ENCODE assay signal across 12 mouse cellular contexts in genomic region chr14:59646826-59647697, GRCm38 (mm10). TPM values are rescaled to one million over a fixed set of nuclear protein-coding genes. Genes with fewer than 3 reads are reported as not detected.
A peak's percentile ranks its signal among the peaks of the same experiment; 100 is the strongest.
DNase-seq lines count a peak whose midpoint lies in the region; ATAC-seq and TF ChIP-seq lines count a peak whose summit lies in the region.
"Had no signal": no experiment of that assay in that cellular context is flagged by ENCODE, and none has a peak within 500 bp of the region (broad histone marks: within the 10 kb centered on the region; RNA-seq: fewer than 3 reads in every experiment).

No protein-coding gene starts in this region.

- 59% methylated on average over 16 of the region's 16 CpGs for WGBS in heart, adult 2 months
- 61% methylated on average over 16 of the region's 16 CpGs for WGBS in lung, embryonic 14.5 days
- WGBS in embryonic facial prominence, embryonic 14.5 days: 54% methylated on average over 16 of the region's 16 CpGs
- 67% methylated on average over 16 of the region's 16 CpGs for WGBS in neural tube, embryonic 13.5 days
- WGBS in midbrain, embryonic 10.5 days: 82% methylated on average over 16 of the region's 16 CpGs

- no peak overlapping the region for H3K4me3 ChIP-seq in heart, adult 2 months
- no peak overlapping the region for H3K4me3 ChIP-seq in lung, embryonic 14.5 days (ENCODE audit: low read depth, low read length)
- no peak overlapping the region for H3K4me3 ChIP-seq in embryonic facial prominence, embryonic 14.5 days (ENCODE audit: low read depth, low read length)
- H3K4me3 ChIP-seq in neural tube, embryonic 13.5 days: no peak overlapping the region
- H3K4me3 ChIP-seq in midbrain, embryonic 10.5 days: no peak overlapping the region
- H3K4me3 ChIP-seq: stomach, embryonic 15.5 days had no signal

- no peak for TF ChIP-seq EP300 in heart, adult 2 months (IDR thresholded peaks at IDR 0.05; ENCODE audit: insufficient read depth, low read depth, low read length)

- DNase-seq in heart, adult 2 months: no peak
- no peak for DNase-seq in heart, adult 9 months (ENCODE audit: low spot score in 2 of 2)
- peak; percentile 32 for DNase-seq in lung, embryonic 14.5 days
- DNase-seq in lung, postnatal 36 days: no peak
- DNase-seq in embryonic facial prominence, embryonic 14.5 days (ENCODE audit: low spot score): peak; percentile 61
- no peak for DNase-seq in left cerebral cortex, postnatal 36 days (ENCODE audit: low spot score in 2 of 2)
- DNase-seq in midbrain, embryonic 10.5 days (ENCODE audit: low spot score): no peak
- DNase-seq: B cell, adult 2 months had no signal

- TF ChIP-seq CTCF in heart, adult 2 months (IDR thresholded peaks at IDR 0.05): peak; percentile 26; the same call in 1 of the 2 replicates
- TF ChIP-seq CTCF in lung, embryonic 14.5 days (IDR thresholded peaks at IDR 0.05; ENCODE audit: low read depth): no peak

- no peak overlapping the region for H3K4me2 ChIP-seq in lung, embryonic 14.5 days
- no peak overlapping the region for H3K4me2 ChIP-seq in embryonic facial prominence, embryonic 14.5 days (ENCODE audit: low read depth, low read length)
- no peak overlapping the region for H3K4me2 ChIP-seq in neural tube, embryonic 13.5 days
- H3K4me2 ChIP-seq: stomach, embryonic 15.5 days had no signal

- H3K9me3 ChIP-seq in lung, embryonic 14.5 days (ENCODE audit: low read depth, low read length): no peaks in the 10 kb centered on the region
- H3K9me3 ChIP-seq in embryonic facial prominence, embryonic 14.5 days (ENCODE audit: control insufficient read depth, low read length): no peaks in the 10 kb centered on the region
- H3K9me3 ChIP-seq in neural tube, embryonic 13.5 days: no peaks in the 10 kb centered on the region
- H3K9me3 ChIP-seq in midbrain, embryonic 10.5 days (replicated peaks): no peaks in the 10 kb centered on the region
- H3K9me3 ChIP-seq: stomach, embryonic 15.5 days had no signal

- no peaks in the 10 kb centered on the region for H3K4me1 ChIP-seq in heart, adult 2 months (ENCODE audit: control insufficient read depth, insufficient read depth, low read length)
- H3K4me1 ChIP-seq in lung, embryonic 14.5 days (ENCODE audit: insufficient read depth): peaks cover 8% of the 10 kb centered on the region
- H3K4me1 ChIP-seq in embryonic facial prominence, embryonic 14.5 days (ENCODE audit: control insufficient read depth, insufficient read depth, low read length): peaks cover 11% of the 10 kb centered on the region; the same call in 1 of the 2 replicates
- H3K4me1 ChIP-seq in neural tube, embryonic 13.5 days (replicated peaks): peaks cover 25% of the 10 kb centered on the region
- H3K4me1 ChIP-seq in midbrain, embryonic 10.5 days: peaks cover 5% of the 10 kb centered on the region; the same call in 1 of the 2 replicates
- H3K4me1 ChIP-seq: stomach, embryonic 15.5 days had no signal

- ATAC-seq in lung, embryonic 14.5 days (ENCODE audit: insufficient read depth): peak; percentile 45; the same call in 1 of the 2 replicates
- ATAC-seq in embryonic facial prominence, embryonic 14.5 days (ENCODE audit: low read depth): peak; percentile 66
- 0 out of 2 replicates have a peak, but pooled peaks have one; percentile 28 for ATAC-seq in neural tube, embryonic 13.5 days (ENCODE audit: low read depth)

- TF ChIP-seq POLR2A in heart, adult 2 months (IDR thresholded peaks at IDR 0.05; ENCODE audit: insufficient read depth, low read depth, low read length): no peak

- H3K27ac ChIP-seq in heart, adult 2 months: no peak overlapping the region
- no peak overlapping the region for H3K27ac ChIP-seq in lung, embryonic 14.5 days (ENCODE audit: low read depth)
- H3K27ac ChIP-seq in embryonic facial prominence, embryonic 14.5 days (replicated peaks; ENCODE audit: low read depth, low read length): 0 out of 2 replicates have a peak overlapping the region, but pooled peaks have one; percentile 39
- peak overlapping the region; percentile 49 for H3K27ac ChIP-seq in neural tube, embryonic 13.5 days (replicated peaks)
- H3K27ac ChIP-seq in midbrain, embryonic 10.5 days (replicated peaks): no peak overlapping the region
- H3K27ac ChIP-seq: liver, embryonic 14.5 days; stomach, embryonic 15.5 days had no signal

- intact Hi-C loops in heart, adult 2 months (cut with DNase I): no loop called here
- intact Hi-C loops in left cerebral cortex, postnatal 36 days (cut with DNase I): no loop called here

- H3K27me3 ChIP-seq in heart, adult 2 months (ENCODE audit: control insufficient read depth, insufficient read depth, low read length): no peaks in the 10 kb centered on the region
- H3K27me3 ChIP-seq in lung, embryonic 14.5 days (ENCODE audit: insufficient read depth, low read length): no peaks in the 10 kb centered on the region
- H3K27me3 ChIP-seq in embryonic facial prominence, embryonic 14.5 days (replicated peaks; ENCODE audit: control insufficient read depth, insufficient read depth, low read length): no peaks in the 10 kb centered on the region
- H3K27me3 ChIP-seq in neural tube, embryonic 13.5 days: no peaks in the 10 kb centered on the region
- H3K27me3 ChIP-seq in midbrain, embryonic 10.5 days (ENCODE audit: low read depth, poor library complexity, severe bottlenecking): no peaks in the 10 kb centered on the region
- H3K27me3 ChIP-seq: stomach, embryonic 15.5 days had no signal

- no peaks in the 10 kb centered on the region for H3K79me2 ChIP-seq in heart, adult 2 months (replicated peaks; ENCODE audit: control insufficient read depth, insufficient read depth, low read length)

- H3K36me3 ChIP-seq in heart, adult 2 months (ENCODE audit: control insufficient read depth, insufficient read depth, low read length): no peaks in the 10 kb centered on the region
- no peaks in the 10 kb centered on the region for H3K36me3 ChIP-seq in lung, embryonic 14.5 days (ENCODE audit: insufficient read depth)
- H3K36me3 ChIP-seq in embryonic facial prominence, embryonic 14.5 days (ENCODE audit: control insufficient read depth, insufficient read depth, low read length): no peaks in the 10 kb centered on the region
- no peaks in the 10 kb centered on the region for H3K36me3 ChIP-seq in neural tube, embryonic 13.5 days
- H3K36me3 ChIP-seq in midbrain, embryonic 10.5 days: no peaks in the 10 kb centered on the region
- H3K36me3 ChIP-seq: stomach, embryonic 15.5 days had no signal

- H3K9ac ChIP-seq in heart, adult 2 months (ENCODE audit: low read depth, low read length): no peak overlapping the region
- no peak overlapping the region for H3K9ac ChIP-seq in lung, embryonic 14.5 days
- no peak overlapping the region for H3K9ac ChIP-seq in embryonic facial prominence, embryonic 14.5 days (ENCODE audit: low read depth, low read length)
- H3K9ac ChIP-seq in neural tube, embryonic 13.5 days: no peak overlapping the region
- H3K9ac ChIP-seq: liver, embryonic 14.5 days; stomach, embryonic 15.5 days had no signal

RNA-seq across cellular contexts. Expression of gene Shisa2, which starts 22.0 kb away (rescaled TPM):
- total RNA-seq in heart, adult 2 months (2021): 1 to 10 TPM in 1 of 2 experiments, under 1 TPM in 1; 0.96 to 1.0 TPM
- polyA plus RNA-seq in heart, adult 2 months (2012; rRNA removed): 1.4 and 2.0 TPM in 2 replicates
- polyA plus RNA-seq in lung, embryonic 14.5 days (2014; fragmentation: Nextera tagmentation; extraction: Ambion mirVana): 18.7 and 21.7 TPM in 2 replicates
- 33.9 and 36.5 TPM in 2 replicates for polyA plus RNA-seq in embryonic facial prominence, embryonic 14.5 days (2014; fragmentation: Nextera tagmentation; extraction: Ambion mirVana)
- polyA plus RNA-seq in neural tube, embryonic 13.5 days (2015; fragmentation: Nextera tagmentation; extraction: Ambion mirVana): 3.6 and 9.1 TPM in 2 replicates
- 1 to 10 TPM; 2.1 to 2.7 TPM for total RNA-seq in left cerebral cortex, postnatal 36 days (2021)
- polyA plus RNA-seq in midbrain, embryonic 10.5 days (2016; fragmentation: Nextera tagmentation; extraction: Ambion mirVana): 7.6 and 8.8 TPM in 2 replicates
- total RNA-seq: neutrophil, adult 5-6 weeks had no signal

RNA-seq across cellular contexts. Expression of gene Cdadc1, which starts 49.3 kb away (rescaled TPM):
- total RNA-seq in heart, adult 2 months (2021): 10 to 100 TPM; 43.9 to 50.4 TPM
- polyA plus RNA-seq in heart, adult 2 months (2012; rRNA removed): 8.0 and 12.0 TPM in 2 replicates
- 32.5 and 36.2 TPM in 2 replicates for polyA plus RNA-seq in lung, embryonic 14.5 days (2014; fragmentation: Nextera tagmentation; extraction: Ambion mirVana)
- 32.1 and 33.1 TPM in 2 replicates for polyA plus RNA-seq in embryonic facial prominence, embryonic 14.5 days (2014; fragmentation: Nextera tagmentation; extraction: Ambion mirVana)
- polyA plus RNA-seq in neural tube, embryonic 13.5 days (2015; fragmentation: Nextera tagmentation; extraction: Ambion mirVana): 36.1 and 38.5 TPM in 2 replicates
- total RNA-seq in left cerebral cortex, postnatal 36 days (2021): 10 to 100 TPM; 74.7 to 75.4 TPM
- 26.9 and 28.9 TPM in 2 replicates for polyA plus RNA-seq in midbrain, embryonic 10.5 days (2016; fragmentation: Nextera tagmentation; extraction: Ambion mirVana)

Comparison
In these comparisons a context has a peak if more than half of its experiments do, and no peak if none do; other contexts are left out.
1. DNase-seq: peak in lung, embryonic 14.5 days (single experiment) and embryonic facial prominence, embryonic 14.5 days (single experiment); none in heart, adult 2 months (0 of 2), heart, adult 9 months (0 of 2), lung, postnatal 36 days (single experiment), left cerebral cortex, postnatal 36 days (0 of 2) and midbrain, embryonic 10.5 days (single experiment).
2. H3K27ac ChIP-seq: peak in embryonic facial prominence, embryonic 14.5 days (single experiment) and neural tube, embryonic 13.5 days (single experiment); none in heart, adult 2 months (single experiment), lung, embryonic 14.5 days (single experiment) and midbrain, embryonic 10.5 days (single experiment).
3. Peak in every context shown above with its lines, with median percentiles within 50 percentile points of each other: ATAC-seq.